Mouse (Mus musculus) induced T-regulatory cell, adult 2 months (primary cell): Measurements from ENCODE around the gene Twf2.

Experiments
- DNase-seq: peaks from one replicate; pipeline ENCODE4 v3.0.0-alpha.2; 2012; ENCODE audit warnings: low read depth

The Twf2 gene

GRCm38 (mm10) chr9:106211680-106212593 lies 9.0 kb downstream of the Twf2 start:
- peak; percentile 96 for DNase-seq

DNA sequence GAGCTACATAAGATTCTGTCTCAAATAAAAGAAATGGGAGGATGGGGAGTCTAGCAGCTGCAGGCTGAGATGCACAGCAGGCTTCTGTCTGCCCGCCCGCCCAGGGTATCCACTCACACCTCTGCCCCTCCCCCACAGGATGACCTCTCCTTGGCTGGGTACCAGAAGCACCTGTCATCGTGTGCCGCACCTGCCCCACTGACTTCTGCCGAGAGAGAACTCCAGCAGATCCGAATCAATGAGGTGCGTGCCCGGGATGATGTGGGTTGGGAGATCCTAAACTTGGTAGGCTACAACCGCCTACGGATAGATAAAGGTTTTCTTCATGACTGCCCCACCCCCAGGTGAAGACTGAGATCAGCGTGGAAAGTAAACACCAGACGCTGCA lies 9.7 kb downstream of the Twf2 start:
- DNase-seq: no peak

DNA sequence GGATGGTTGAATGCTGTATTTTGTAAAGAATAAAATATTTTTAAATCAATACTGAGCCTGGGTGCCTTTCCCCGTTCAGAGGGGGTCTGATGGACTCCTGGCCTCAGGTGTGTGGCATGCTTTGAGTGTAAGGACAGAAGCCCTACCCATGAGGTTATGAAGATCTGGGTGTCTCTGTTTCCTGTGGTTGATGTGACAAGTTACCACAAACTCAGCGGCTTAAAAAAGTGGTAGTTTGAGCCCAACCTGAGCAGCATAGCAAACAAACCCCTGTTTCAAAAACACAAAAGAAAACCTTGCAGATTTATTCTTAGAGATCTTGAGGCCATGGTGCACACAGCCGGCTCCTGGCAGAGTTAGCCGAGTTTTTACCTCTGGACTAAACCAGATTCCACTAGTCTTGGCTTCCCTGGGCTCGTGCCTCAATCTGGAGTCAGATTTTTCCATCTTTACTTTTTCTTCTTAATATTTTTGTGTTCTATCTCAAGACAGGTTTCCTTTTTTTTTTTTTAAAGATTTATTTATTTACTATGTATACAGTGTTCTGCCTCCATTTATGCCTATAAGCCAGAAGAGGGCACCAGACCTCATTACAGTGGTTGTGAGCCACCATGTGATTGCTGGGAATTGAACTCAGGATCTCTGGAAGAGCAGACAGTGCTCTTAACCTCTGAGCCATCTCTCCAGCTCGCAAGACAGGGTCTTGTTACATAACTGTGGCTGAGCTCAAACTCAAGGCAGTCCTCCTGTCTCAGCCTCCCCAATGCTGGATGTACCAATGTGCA lies 12.6 kb downstream of the Twf2 start:
- peak; percentile 68 for DNase-seq

GRCm38 (mm10) chr9:106216971-106217370 lies 14.1 kb downstream of the Twf2 start:
- no peak for DNase-seq

GRCm38 (mm10) chr9:106220894-106221523 lies 18.1 kb downstream of the Twf2 start:
- no peak for DNase-seq

- DNase-seq: no peak
Measured at GRCm38 (mm10) chr9:106222261-106222851, 19.4 kb downstream of the Twf2 start, which contains the start of gene Tlr9. Gene Tlr9 (plus strand): TSS chr9:106222598.

DNA sequence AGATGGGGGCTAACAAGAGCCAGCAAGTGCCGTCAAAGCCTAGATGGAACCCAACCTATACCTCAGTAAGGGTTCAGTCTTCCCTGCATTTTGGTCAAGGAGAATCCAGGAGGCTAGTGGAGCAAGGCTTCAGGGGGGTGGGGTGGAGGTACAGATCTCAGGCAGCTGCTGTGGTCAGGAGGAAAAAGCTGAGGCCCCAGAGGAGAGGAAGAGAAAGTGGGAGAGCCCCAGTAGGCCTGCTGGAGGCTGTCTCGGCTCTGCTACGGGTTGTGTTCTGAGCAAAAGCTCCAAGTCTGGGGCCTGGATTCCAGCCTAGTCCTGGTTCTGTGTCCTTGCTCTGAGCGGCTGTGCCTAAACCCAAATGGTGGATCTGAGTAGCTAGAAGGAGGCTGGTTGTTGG lies 20.1 kb downstream of the Twf2 start:
- DNase-seq: no peak

DNA sequence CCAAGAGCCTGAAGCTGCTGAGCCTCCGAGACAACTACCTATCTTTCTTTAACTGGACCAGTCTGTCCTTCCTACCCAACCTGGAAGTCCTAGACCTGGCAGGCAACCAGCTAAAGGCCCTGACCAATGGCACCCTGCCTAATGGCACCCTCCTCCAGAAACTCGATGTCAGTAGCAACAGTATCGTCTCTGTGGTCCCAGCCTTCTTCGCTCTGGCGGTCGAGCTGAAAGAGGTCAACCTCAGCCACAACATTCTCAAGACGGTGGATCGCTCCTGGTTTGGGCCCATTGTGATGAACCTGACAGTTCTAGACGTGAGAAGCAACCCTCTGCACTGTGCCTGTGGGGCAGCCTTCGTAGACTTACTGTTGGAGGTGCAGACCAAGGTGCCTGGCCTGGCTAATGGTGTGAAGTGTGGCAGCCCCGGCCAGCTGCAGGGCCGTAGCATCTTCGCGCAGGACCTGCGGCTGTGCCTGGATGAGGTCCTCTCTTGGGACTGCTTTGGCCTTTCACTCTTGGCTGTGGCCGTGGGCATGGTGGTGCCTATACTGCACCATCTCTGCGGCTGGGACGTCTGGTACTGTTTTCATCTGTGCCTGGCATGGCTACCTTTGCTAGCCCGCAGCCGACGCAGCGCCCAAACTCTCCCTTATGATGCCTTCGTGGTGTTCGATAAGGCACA lies 22.7 kb downstream of the Twf2 start:
- no peak for DNase-seq

DNA sequence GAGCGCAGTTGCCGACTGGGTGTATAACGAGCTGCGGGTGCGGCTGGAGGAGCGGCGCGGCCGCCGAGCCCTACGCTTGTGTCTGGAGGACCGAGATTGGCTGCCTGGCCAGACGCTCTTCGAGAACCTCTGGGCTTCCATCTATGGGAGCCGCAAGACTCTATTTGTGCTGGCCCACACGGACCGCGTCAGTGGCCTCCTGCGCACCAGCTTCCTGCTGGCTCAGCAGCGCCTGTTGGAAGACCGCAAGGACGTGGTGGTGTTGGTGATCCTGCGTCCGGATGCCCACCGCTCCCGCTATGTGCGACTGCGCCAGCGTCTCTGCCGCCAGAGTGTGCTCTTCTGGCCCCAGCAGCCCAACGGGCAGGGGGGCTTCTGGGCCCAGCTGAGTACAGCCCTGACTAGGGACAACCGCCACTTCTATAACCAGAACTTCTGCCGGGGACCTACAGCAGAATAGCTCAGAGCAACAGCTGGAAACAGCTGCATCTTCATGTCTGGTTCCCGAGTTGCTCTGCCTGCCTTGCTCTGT lies 23.3 kb downstream of the Twf2 start:
- peak; percentile 38 for DNase-seq

GRCm38 (mm10) chr9:106227790-106228429 lies 25.0 kb downstream of the Twf2 start:
- no peak for DNase-seq

DNA sequence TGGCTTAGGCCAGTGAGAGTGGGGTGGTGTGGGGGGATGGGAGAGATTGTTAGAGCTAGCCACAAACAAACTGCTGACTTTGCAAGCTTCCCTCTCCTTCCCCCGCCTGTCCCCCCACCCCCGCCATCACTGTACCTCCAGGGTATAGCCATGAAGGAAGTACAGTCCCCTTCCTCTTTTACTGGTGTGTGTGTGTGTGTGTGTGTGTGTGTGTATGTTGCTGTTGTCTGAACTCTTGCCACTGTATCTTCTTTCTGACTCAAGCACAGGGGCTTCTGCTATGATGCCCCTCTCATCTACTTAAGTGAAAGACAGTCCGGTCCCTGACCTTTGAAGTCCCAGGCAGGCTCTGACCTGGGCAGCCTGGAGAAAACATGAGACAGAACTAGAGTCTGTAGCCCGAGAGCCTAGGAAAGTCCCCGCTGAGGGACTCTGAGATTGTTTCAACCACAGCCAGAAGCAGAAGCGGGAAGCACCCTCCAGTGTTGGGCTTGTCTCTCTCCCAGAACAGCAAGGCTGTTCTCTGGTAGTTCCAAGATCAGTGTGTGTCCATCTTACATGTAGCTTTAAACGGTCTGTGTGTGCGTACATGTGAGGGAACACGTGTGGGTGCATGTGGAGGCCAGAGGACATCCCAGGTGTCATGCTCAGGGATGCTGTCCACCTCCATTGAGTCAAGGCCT lies 27.3 kb downstream of the Twf2 start:
- no peak for DNase-seq

GRCm38 (mm10) chr9:106230734-106231106 lies 27.8 kb downstream of the Twf2 start:
- DNase-seq: peak; percentile 48

- DNase-seq: no peak
Measured at GRCm38 (mm10) chr9:106231220-106231619, 28.3 kb downstream of the Twf2 start.

DNA sequence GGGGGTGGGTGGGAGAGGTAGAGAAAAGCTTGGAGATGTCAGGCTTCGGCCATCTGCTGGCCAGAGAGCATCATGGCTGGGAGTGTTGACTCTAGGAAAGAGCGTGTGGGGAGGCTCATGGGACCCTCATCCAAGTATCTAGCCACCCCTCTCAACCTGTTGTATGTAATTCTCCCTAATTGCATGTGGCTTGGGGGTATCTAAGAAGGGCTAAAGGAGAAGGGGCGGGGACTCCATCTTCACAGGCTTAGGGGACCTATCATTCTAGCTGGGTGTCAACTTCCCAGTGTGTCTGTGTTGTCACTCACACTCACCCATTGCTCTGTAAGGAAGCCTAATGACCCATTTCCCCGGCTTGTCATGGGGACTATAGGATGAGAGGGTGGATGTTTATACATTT lies 28.9 kb downstream of the Twf2 start:
- DNase-seq: no peak

- DNase-seq: no peak
Measured at GRCm38 (mm10) chr9:106232956-106233355, 30.0 kb downstream of the Twf2 start.

DNA sequence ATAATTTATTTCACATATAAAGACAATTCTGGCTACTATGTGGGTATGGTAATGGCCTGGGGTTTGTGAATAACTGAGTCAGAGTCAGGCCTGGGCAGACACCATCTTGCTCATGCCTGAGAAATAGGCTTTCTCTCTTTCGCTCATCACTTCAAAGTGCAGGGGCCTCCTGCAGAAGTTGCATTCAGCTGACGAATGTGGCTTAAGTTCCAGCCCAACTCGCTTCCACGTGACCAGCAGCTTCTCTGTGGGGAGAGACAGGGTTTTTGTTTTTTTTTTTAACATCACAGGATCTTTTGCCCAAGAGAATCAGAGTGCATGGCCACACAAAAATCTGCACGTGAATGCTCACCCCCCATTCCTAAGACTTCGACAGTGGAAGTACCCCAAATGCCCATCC lies 31.0 kb downstream of the Twf2 start:
- no peak for DNase-seq

GRCm38 (mm10) chr9:106235194-106235830 lies 32.4 kb downstream of the Twf2 start:
- DNase-seq: no peak

- DNase-seq: no peak
Measured at GRCm38 (mm10) chr9:106236156-106236817, 33.4 kb downstream of the Twf2 start.

GRCm38 (mm10) chr9:106236818-106237211 lies 33.9 kb downstream of the Twf2 start:
- no peak for DNase-seq
